9 mouse cellular contexts compared by ENCODE assay signal in genomic region chr5:92461321-92461720, GRCm38 (mm10). TPM values are rescaled to one million over a fixed set of nuclear protein-coding genes. Genes with fewer than 3 reads are reported as not detected.
DNase-seq lines count a peak whose midpoint lies in the region; ATAC-seq and TF ChIP-seq lines count a peak whose summit lies in the region.
"Had no signal": no experiment of that assay in that cellular context is flagged by ENCODE, and none has a peak within 500 bp of the region (broad histone marks: within the 10 kb centered on the region; RNA-seq: fewer than 3 reads in every experiment).

No protein-coding gene starts in this region.

- no peak overlapping the region for H3K4me3 ChIP-seq in forebrain, postnatal 0 days (ENCODE audit: low read depth, low read length)
- H3K4me3 ChIP-seq in forebrain, embryonic 15.5 days: no peak overlapping the region
- H3K4me3 ChIP-seq in midbrain, embryonic 14.5 days (replicated peaks; ENCODE audit: low read depth, low read length): no peak overlapping the region
- H3K4me3 ChIP-seq: lung, embryonic 15.5 days had no signal

- peak; percentile 55 for DNase-seq in forebrain, postnatal 0 days
- peak; percentile 73 for DNase-seq in NIH3T3 (ENCODE audit: low read depth)
- DNase-seq in cerebellum, postnatal 25 days: peak; percentile 62 to 83
- peak; percentile 16 to 48 for DNase-seq in heart, adult 9 months (ENCODE audit: low spot score in 2 of 2)
- peak; percentile 31 to 35 for DNase-seq in layer of hippocampus, postnatal 36 days
- DNase-seq in midbrain, embryonic 14.5 days: peak; percentile 74
- DNase-seq in splenic B cell, adult 2 months (ENCODE audit: low read depth, low spot score): peak; percentile 71

- no peak overlapping the region for H3K9ac ChIP-seq in forebrain, postnatal 0 days
- no peak overlapping the region for H3K9ac ChIP-seq in forebrain, embryonic 15.5 days (replicated peaks)
- H3K9ac ChIP-seq in midbrain, embryonic 14.5 days (replicated peaks; ENCODE audit: low read length): no peak overlapping the region
- H3K9ac ChIP-seq: lung, embryonic 15.5 days had no signal

- no peaks in the 10 kb centered on the region for H3K27me3 ChIP-seq in forebrain, postnatal 0 days (ENCODE audit: insufficient read depth, low read length)
- no peaks in the 10 kb centered on the region for H3K27me3 ChIP-seq in forebrain, embryonic 15.5 days
- no peaks in the 10 kb centered on the region for H3K27me3 ChIP-seq in midbrain, embryonic 14.5 days (ENCODE audit: control insufficient read depth, insufficient read depth, low read length)
- H3K27me3 ChIP-seq in splenic B cell, adult 2 months (ENCODE audit: control insufficient read depth, insufficient read depth, low read length, poor library complexity, severe bottlenecking): no peaks in the 10 kb centered on the region
- H3K27me3 ChIP-seq: lung, embryonic 15.5 days had no signal

- 24% methylated on average over 5 of the region's 5 CpGs for WGBS in forebrain, postnatal 0 days
- 19% methylated on average over 5 of the region's 5 CpGs for WGBS in forebrain, embryonic 15.5 days
- WGBS in midbrain, embryonic 14.5 days: 18% methylated on average over 5 of the region's 5 CpGs

- peak; percentile 70 for TF ChIP-seq CTCF in forebrain, postnatal 0 days (IDR thresholded peaks at IDR 0.05; ENCODE audit: low read depth)

- no peaks in the 10 kb centered on the region for H3K4me1 ChIP-seq in forebrain, postnatal 0 days (ENCODE audit: insufficient read depth)
- H3K4me1 ChIP-seq in forebrain, embryonic 15.5 days: no peaks in the 10 kb centered on the region
- H3K4me1 ChIP-seq in midbrain, embryonic 14.5 days (ENCODE audit: control insufficient read depth, insufficient read depth, low read length): no peaks in the 10 kb centered on the region
- H3K4me1 ChIP-seq: lung, embryonic 15.5 days had no signal

- no peak overlapping the region for H3K27ac ChIP-seq in forebrain, postnatal 0 days (ENCODE audit: low read depth, low read length)
- H3K27ac ChIP-seq in forebrain, embryonic 15.5 days (replicated peaks): no peak overlapping the region
- H3K27ac ChIP-seq in midbrain, embryonic 14.5 days (replicated peaks; ENCODE audit: low read depth, low read length): no peak overlapping the region
- H3K27ac ChIP-seq: lung, embryonic 15.5 days had no signal

- H3K9me3 ChIP-seq in forebrain, postnatal 0 days (ENCODE audit: low read length): no peaks in the 10 kb centered on the region
- H3K9me3 ChIP-seq in forebrain, embryonic 15.5 days: no peaks in the 10 kb centered on the region
- no peaks in the 10 kb centered on the region for H3K9me3 ChIP-seq in midbrain, embryonic 14.5 days (ENCODE audit: control insufficient read depth, low read length)
- H3K9me3 ChIP-seq: lung, embryonic 15.5 days had no signal

- H3K4me2 ChIP-seq in forebrain, postnatal 0 days (ENCODE audit: low read depth): no peak overlapping the region
- H3K4me2 ChIP-seq in forebrain, embryonic 15.5 days (replicated peaks): no peak overlapping the region
- H3K4me2 ChIP-seq in midbrain, embryonic 14.5 days (ENCODE audit: low read length): no peak overlapping the region
- H3K4me2 ChIP-seq: lung, embryonic 15.5 days had no signal

- ATAC-seq in forebrain, postnatal 0 days: no peak
- no peak for ATAC-seq in forebrain, embryonic 15.5 days (replicated peaks)
- ATAC-seq in midbrain, embryonic 14.5 days (ENCODE audit: low FRiP score, low TSS enrichment): no peak

- peaks cover 21% of the 10 kb centered on the region for H3K36me3 ChIP-seq in forebrain, postnatal 0 days (ENCODE audit: insufficient read depth)
- H3K36me3 ChIP-seq in forebrain, embryonic 15.5 days: peaks cover 11% of the 10 kb centered on the region
- peaks cover 28% of the 10 kb centered on the region for H3K36me3 ChIP-seq in midbrain, embryonic 14.5 days (ENCODE audit: control insufficient read depth, insufficient read depth, low read length)
- H3K36me3 ChIP-seq in splenic B cell, adult 2 months (ENCODE audit: control insufficient read depth, insufficient read depth, low read length, poor library complexity, severe bottlenecking): peaks cover 15% of the 10 kb centered on the region; the same call in 1 of the 2 replicates

RNA-seq across cellular contexts. Expression of gene Nup54, which starts 26.3 kb away (rescaled TPM):
- total RNA-seq in forebrain, postnatal 0 days (2014; rRNA removed): 80.1 and 94.5 TPM in 2 replicates
- 35.1 and 43.7 TPM in 2 replicates for polyA plus RNA-seq in forebrain, postnatal 0 days (2015; fragmentation: Nextera tagmentation; extraction: Ambion mirVana)
- polyA plus RNA-seq in forebrain, embryonic 15.5 days (2015; fragmentation: Nextera tagmentation; extraction: Ambion mirVana): 55.7 and 60.0 TPM in 2 replicates
- total RNA-seq in layer of hippocampus, postnatal 36 days (2021): 10 to 100 TPM; 31.3 to 34.4 TPM
- polyA plus RNA-seq in midbrain, embryonic 14.5 days (2014; fragmentation: Nextera tagmentation; extraction: Ambion mirVana): 58.2 and 61.4 TPM in 2 replicates

RNA-seq across cellular contexts. Expression of gene Scarb2, which starts 45.3 kb away (rescaled TPM):
- 123 and 149 TPM in 2 replicates for total RNA-seq in forebrain, postnatal 0 days (2014; rRNA removed)
- 19.4 and 23.1 TPM in 2 replicates for polyA plus RNA-seq in forebrain, postnatal 0 days (2015; fragmentation: Nextera tagmentation; extraction: Ambion mirVana)
- polyA plus RNA-seq in forebrain, embryonic 15.5 days (2015; fragmentation: Nextera tagmentation; extraction: Ambion mirVana): 23.4 and 24.6 TPM in 2 replicates
- 10 to 100 TPM; 88.8 to 90.7 TPM for total RNA-seq in layer of hippocampus, postnatal 36 days (2021)
- 21.0 and 28.2 TPM in 2 replicates for polyA plus RNA-seq in midbrain, embryonic 14.5 days (2014; fragmentation: Nextera tagmentation; extraction: Ambion mirVana)
